Mouse (Mus musculus) erythroblast, embryonic 14.5 days (primary cell): ENCODE measurements around the gene Tmigd1.

ENCODE experiments used
- GATA1 ChIP-seq: IDR thresholded peaks from 2 replicates; pipeline ENCODE4 v1.6.1; 2012; ENCODE audit warnings: low read length, inconsistent platforms, mixed read lengths
- TAL1 ChIP-seq: IDR thresholded peaks from 3 replicates; pipeline ENCODE4 v1.6.1; 2012; ENCODE audit warnings: low read length, inconsistent platforms, mixed read lengths

- TF ChIP-seq GATA1 (no peak), TAL1 (no peak)
These were observed 3.2 kb upstream of the Tmigd1 start for GRCm38 (mm10) chr11:76898751-76899150.
